Mouse (Mus musculus) adrenal gland, postnatal 25 days (tissue): ENCODE measurements around the gene 4930563M21Rik. TPM values are rescaled to one million over a fixed set of nuclear protein-coding genes. Genes with fewer than 3 reads are reported as not detected.
"Not testable (repeated sequence)": the region's sequence is repeated elsewhere in the genome, so short reads cannot be mapped to it uniquely, and the experiment has no call there.

ENCODE experiments used
- DNase-seq: peaks from one replicate; pipeline ENCODE4 v3.0.0; 2021; ENCODE audit warnings: mixed read lengths
- long read RNA-seq: library from polyadenylated mRNA; stranded (forward); transcript quantifications from one replicate; pipeline ENCODE4 v2.0.0, GENCODE M21; 2021
- total RNA-seq: library from RNA; stranded (reverse); gene quantifications from 2 replicates; pipeline ENCODE4 v1.2.3, GENCODE M21; 2021

Gene 4930563M21Rik
- not detected in 2 replicates for total RNA-seq
- long read RNA-seq: 0 reads

GRCm38 (mm10) chr9:56010450-56010849, at the start of gene 4930563M21Rik:
TSS of gene 4930563M21Rik (minus strand) at chr9:56010550.
- no peak for DNase-seq

DNA sequence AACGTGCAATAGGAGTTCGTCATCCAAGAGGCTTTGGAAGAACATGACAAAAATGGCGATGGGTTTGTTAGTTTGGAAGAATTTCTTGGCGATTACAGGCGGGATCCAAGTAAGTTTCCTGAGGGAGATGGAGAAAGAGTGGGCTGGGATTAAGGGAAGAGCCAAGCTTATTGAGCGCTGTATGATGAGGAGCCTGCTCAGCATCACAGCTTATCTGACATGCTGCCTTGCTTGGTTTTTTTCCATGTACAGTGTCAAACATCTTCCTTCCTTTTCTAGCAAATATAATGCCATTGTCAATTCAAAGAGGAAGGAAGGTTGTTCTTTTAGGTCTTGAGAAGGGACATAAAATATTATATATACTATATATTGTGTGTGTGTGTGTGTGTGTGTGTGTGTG, 45.8 kb upstream of the 4930563M21Rik start:
- DNase-seq: no peak

- no peak for DNase-seq
These were observed 43.4 kb upstream of the 4930563M21Rik start for GRCm38 (mm10) chr9:56053796-56054195.

GRCm38 (mm10) chr9:56042181-56042621, 31.9 kb upstream of the 4930563M21Rik start:
- DNase-seq: no peak

GRCm38 (mm10) chr9:56041372-56042180, 31.2 kb upstream of the 4930563M21Rik start, which contains the start of gene Rcn2:
TSS of gene Rcn2 (plus strand) at chr9:56041845.
- DNase-seq: peak; percentile 96

DNA sequence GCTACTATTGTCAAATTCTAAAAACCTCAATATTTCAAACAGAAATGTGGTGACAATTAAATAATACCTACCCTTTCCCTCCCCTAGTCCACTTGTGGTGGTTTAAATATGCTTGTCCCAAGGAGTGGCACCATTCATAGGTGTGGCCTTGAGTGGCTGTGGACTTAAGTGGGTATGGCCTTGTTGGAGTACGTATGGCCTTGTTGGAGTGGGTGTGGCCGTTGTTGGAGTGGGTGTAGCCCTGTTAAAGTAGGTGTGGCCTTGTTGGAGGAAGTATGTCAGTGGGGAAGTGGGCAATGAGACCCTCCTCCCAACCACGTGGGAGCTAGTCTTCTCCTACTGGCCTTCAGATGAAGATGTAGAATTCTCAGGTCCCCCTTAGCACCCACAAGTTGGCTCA, 21.9 kb upstream of the 4930563M21Rik start:
- no peak for DNase-seq

DNA sequence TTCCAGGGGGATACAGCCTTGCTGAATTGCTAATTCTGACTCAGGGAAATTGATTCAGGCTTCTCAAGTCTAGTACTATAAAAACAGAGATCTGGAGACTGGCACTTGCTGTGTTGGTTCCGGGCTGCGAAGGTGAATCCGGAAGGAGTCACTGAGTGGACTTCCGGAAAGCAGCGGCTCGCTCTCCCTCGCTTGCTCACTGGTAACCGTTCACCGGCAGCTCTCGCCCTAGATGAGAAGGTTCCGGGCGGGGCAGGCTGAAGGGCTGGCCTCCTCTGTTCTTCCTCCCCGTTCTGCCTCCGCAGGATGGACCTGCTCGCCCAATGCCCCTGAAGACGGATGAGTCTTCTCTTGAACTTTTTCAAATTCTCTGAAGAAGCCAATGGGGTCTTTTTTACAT, 16.9 kb upstream of the 4930563M21Rik start:
- no peak for DNase-seq

- no peak for DNase-seq
These were observed 14.4 kb upstream of the 4930563M21Rik start for GRCm38 (mm10) chr9:56024772-56025171.

DNA sequence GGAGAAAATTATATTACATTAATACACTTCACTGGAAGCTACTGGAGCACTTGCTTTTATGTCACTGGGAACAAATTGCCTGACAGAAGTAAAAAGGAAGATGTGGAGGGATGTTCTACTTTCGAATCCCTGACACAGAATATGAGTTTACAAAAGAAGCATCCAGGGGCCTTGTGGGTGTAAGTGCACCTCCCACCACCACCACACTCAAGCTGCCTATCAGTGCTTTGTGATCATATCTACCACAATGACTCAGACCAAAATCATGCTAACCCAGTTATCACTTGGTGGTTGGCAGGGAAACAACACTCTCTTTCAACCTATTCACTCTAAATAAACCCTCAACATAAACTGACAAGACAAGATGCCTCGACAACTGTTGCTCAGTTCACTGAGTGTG, 5.7 kb downstream of the 4930563M21Rik start:
- not testable (repeated sequence) for DNase-seq

DNA sequence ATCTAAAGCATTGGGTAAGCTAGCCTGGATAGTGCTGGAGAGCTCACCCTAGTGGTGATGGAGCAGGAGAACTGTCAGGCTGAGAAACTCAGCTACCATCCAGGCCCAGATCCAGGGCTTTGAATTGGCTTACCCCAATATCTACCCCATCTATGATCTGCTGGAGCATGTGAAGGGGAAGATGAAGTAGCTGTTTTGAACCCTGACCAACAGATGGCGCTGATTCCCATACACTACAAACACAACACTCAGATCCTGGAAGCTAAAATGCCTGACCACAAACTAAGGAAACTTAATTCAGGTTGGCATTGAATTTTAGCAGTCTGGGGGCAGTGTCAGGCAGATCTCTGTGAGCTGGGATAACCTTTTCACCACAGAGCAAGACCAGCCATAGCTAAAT, 63.5 kb downstream of the 4930563M21Rik start:
- peak; percentile 13 for DNase-seq

DNA sequence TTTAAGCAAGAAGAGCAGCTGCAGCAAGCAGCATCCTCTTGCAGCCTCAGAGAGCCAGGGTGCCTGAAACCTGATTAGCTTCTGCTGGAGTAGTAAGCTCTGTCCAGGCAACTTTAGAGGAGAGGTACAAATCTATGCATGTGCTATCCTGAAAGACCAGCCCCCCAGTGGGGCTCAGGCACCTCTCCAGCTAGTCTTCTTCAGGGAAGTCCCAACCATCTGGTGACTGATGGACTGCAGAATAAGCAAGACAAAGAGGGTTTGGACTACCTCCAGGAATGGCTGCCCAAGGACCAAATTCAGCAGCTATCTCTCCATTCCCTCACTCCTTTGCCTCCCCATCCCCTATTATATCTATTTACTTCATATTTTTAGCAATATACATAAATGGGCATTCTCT, 69.0 kb downstream of the 4930563M21Rik start:
- DNase-seq: no peak

GRCm38 (mm10) chr9:55938618-55938985, 71.7 kb downstream of the 4930563M21Rik start:
- DNase-seq: no peak

DNA sequence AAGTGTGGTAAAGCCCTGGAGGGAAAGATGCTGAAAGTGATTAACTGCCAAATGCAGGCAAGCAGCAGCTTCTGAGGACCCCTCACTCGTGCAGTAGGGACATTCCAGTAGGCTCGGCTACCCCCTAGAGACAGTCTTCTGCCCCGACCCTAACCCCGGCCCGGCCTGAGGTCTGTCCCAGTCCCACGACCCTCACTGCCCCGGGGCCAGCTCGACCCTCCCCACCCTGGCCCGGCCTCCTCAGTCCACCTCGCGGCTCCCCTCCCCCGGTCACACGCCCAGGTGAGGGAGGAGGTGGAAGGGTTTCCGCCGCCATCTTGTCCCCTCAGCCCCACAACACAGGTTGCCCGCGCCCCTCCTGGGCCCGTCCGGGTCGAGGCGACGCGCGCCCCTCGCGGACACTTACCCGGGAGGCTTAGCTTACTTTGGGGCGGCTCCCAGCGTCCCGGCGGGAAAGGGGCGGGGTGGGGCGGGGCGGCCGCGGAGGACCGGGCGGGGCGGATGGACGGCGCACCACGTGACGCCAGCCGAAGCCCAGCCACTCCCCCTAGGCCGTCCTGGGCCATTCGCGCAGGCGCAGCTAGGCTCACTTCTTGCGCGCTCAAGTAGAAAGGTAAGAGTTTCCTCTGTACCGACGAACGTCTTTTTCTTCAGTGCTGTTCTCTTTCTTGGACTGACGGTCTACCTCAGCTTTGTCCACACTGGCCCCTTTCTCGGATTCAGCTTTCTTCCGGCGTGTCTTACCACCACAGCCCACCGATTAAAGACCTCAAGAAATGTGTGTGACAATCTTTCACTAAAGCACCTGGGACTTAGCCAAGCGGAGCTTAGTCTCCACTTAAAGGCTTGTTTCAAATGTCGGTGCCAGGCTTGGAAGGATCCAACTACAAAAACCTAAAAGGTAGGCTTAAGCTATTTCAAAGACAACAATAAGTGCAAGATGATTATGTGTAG, 72.4 kb downstream of the 4930563M21Rik start, which contains the start of gene Scaper:
Scaper (minus strand) TSS at position 456 of the 954 bp plus-strand sequence.
- DNase-seq: peak; percentile 91

GRCm38 (mm10) chr9:55937224-55937663, 73.1 kb downstream of the 4930563M21Rik start:
- no peak for DNase-seq

DNA sequence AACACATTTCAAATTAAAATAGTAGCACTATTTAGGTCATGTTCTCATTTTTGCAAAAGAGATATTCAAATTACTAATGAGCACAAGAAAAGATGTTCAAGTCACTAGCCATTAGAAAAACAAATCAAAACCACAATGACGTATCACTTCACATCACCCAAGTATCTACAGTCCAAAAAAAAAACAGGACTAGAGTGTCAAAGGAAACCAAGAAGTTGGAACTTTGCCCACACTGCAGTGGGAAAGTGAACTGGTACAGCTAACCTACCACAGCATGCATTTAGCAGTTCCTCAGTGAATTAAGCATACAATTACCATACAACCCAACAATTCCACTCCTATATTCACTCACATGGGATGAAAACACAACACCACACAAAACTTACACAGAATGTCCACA, 77.9 kb downstream of the 4930563M21Rik start:
- no peak for DNase-seq

DNA sequence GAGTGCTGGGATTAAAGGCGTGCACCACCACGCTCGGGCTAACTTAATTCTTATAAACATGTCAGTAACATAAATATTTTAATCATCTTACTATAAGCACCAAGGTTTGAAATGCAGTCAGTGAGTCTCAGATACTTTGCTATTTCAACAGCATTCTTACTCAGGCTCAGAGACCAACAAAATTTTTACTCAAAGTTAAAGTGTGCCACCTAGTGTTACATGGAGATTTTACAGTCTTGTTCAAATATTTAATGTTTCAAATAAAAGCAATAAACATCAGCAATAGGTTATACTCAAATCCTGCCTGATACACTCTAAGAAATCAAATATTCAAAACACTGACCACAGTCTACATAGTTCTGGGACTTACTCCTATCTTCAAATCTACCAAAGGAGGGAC, 91.8 kb downstream of the 4930563M21Rik start:
- DNase-seq: no peak

- no peak for DNase-seq
These were observed 93.6 kb downstream of the 4930563M21Rik start for GRCm38 (mm10) chr9:55916751-55917150.

Other genes with a start within 250 kb of the 4930563M21Rik start
- gene Scaper, start 72.4 kb downstream of the 4930563M21Rik start, total RNA-seq: 11.6 and 14.0 TPM in 2 replicates
- gene Rcn2, start 31.3 kb upstream of the 4930563M21Rik start, total RNA-seq: 30.7 and 40.7 TPM in 2 replicates
- 0.76 and 0.90 TPM in 2 replicates for gene Pstpip1, start 79.4 kb upstream of the 4930563M21Rik start, total RNA-seq
- 83.2 and 102 TPM in 2 replicates for gene Tspan3, start 154.9 kb upstream of the 4930563M21Rik start, total RNA-seq